Mouse (Mus musculus) lung, embryonic 14.5 days (tissue): ENCODE measurements around the gene Neurod1. TPM values are rescaled to one million over a fixed set of nuclear protein-coding genes. Genes with fewer than 3 reads are reported as not detected.

ENCODE experiments used
- ATAC-seq: fragments of 200-750 bp; cut with Nextera tagmentation; 2 replicates; pipeline ENCODE4 v1.8.0; 2017; ENCODE audit warnings: mild to moderate bottlenecking, moderate TSS enrichment, moderate library complexity; ENCODE audit not compliant: insufficient read depth
- DNase-seq: peaks from one replicate; pipeline ENCODE4 v3.0.0-alpha.2; 2015
- H3K27ac ChIP-seq: fragments of 300-500 bp; sonication (generic); 2 replicates; pipeline ENCODE4 v1.5.1; 2014; ENCODE audit warnings: low read depth, mild to moderate bottlenecking, moderate library complexity
- H3K27me3 ChIP-seq: fragments of 300-500 bp; sonication (generic); 2 replicates; pipeline ENCODE4 v1.6.1; 2014; ENCODE audit warnings: low read length, control low read depth; ENCODE audit not compliant: insufficient read depth
- H3K36me3 ChIP-seq: fragments of 300-500 bp; sonication (generic); 2 replicates; pipeline ENCODE4 v1.6.1; 2014; ENCODE audit warnings: control low read depth; ENCODE audit not compliant: insufficient read depth
- H3K4me1 ChIP-seq: fragments of 300-500 bp; sonication (generic); 2 replicates; pipeline ENCODE4 v1.6.1; 2014; ENCODE audit warnings: antibody characterized with exemption, control low read depth; ENCODE audit not compliant: insufficient read depth
- H3K4me2 ChIP-seq: fragments of 300-500 bp; sonication (generic); 2 replicates; pipeline ENCODE4 v1.6.1; 2014; ENCODE audit warnings: mild to moderate bottlenecking
- H3K4me3 ChIP-seq: fragments of 300-500 bp; sonication (generic); 2 replicates; pipeline ENCODE4 v1.5.1; 2014; ENCODE audit warnings: low read depth, low read length
- H3K9ac ChIP-seq: fragments of 300-500 bp; sonication (generic); 2 replicates; pipeline ENCODE4 v1.6.1; 2014
- H3K9me3 ChIP-seq: fragments of 300-500 bp; sonication (generic); 2 replicates; pipeline ENCODE4 v1.6.1; 2016; ENCODE audit warnings: low read depth, low read length, control low read depth
- CTCF ChIP-seq: IDR thresholded peaks from 2 replicates; pipeline ENCODE4 v1.5.1; 2016; ENCODE audit warnings: antibody characterized with exemption, low read depth
- WGBS: fragments of 180-500 bp; shearing (Covaris S2); extraction: QIAGEN DNeasy Blood & Tissue Kit; methylation state at CpG from one replicate; pipeline ENCODE4 v1.1.7; 2014; 5-methylcytosine and 5-hydroxymethylcytosine counted together
- polyA plus RNA-seq: library from polyadenylated mRNA; unstranded; fragments of >200 nt; fragmentation: Nextera tagmentation; extraction: Ambion mirVana; gene quantifications from 2 replicates; pipeline ENCODE4 v1.2.1, GENCODE M21; 2014

The Neurod1 gene
- polyA plus RNA-seq = not detected in 2 replicates

DNA sequence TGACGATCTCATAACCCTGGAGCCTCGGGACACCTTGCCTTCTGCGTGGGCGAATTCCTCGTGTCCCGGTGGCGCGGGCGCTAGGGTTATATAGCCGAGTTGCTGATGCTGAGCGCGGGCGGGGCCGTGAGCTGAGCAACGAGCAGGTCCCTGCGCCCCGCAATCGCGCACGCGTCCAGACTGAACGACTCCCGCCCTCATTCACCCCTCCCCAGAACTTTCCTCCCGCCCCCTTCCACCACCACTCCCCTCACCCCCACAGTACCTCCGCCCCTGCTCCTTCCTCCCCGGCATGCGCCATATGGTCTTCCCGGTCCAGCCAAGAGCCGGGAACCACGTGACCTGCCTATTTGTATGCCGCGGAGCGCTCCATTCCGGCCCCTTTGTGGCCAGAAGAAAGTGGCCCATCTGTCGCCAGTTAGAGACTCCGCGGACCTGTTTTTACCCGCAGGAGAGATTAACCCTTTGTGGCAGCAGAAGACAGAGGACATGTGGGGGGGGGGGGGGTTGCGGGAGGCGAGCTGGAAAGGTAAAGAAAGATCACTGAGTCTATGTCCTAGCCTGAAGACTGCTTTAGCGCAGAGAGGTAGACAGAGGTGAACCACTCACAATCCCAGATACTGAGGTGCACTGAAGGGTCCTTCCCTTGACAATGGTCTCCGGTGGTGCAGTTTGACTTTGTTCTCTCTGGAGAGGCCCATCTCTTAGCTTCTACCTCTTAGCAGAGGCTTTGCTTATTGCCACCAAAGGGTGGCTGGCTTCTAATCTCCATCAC lies at the start of gene Neurod1, which contains the start of gene Cerkl:
TSS of gene Neurod1 (minus strand) at position 177 of the 775 bp plus-strand sequence.
TSS of gene Cerkl (minus strand) at position 211 of the 775 bp plus-strand sequence.
- peak; percentile 53 for DNase-seq
- Histone ChIP-seq H3K9ac (no peak within 1 kb of the TSS), H3K36me3 (no peaks in the 10 kb centered on the region), H3K9me3 (no peaks in the 10 kb centered on the region), H3K27ac (no peak within 1 kb of the TSS), H3K4me2 (peak within 1 kb of the TSS; percentile 57), H3K4me1 (no peaks in the 10 kb centered on the region), H3K27me3 (peaks cover 71% of the 10 kb centered on the region), H3K4me3 (peak within 1 kb of the TSS; percentile 30)
- 2% methylated on average over 40 of the region's 42 CpGs for whole genome bisulfite sequencing
- no peak for TF ChIP-seq CTCF
- 0 out of 2 replicates have a peak, but pooled peaks have one; percentile 53 for ATAC-seq

- Histone ChIP-seq H3K27ac (no peak overlapping the region), H3K4me1 (no peaks in the 10 kb centered on the region), H3K4me3 (no peak overlapping the region), H3K4me2 (no peak overlapping the region), H3K9me3 (no peaks in the 10 kb centered on the region), H3K36me3 (no peaks in the 10 kb centered on the region), H3K27me3 (no peaks in the 10 kb centered on the region), H3K9ac (no peak overlapping the region)
- peak; percentile 82 for TF ChIP-seq CTCF
- WGBS = 26% methylated on average over 10 of the region's 10 CpGs
- peak; percentile 94 for DNase-seq
- ATAC-seq = peak; percentile 66; the same call in 1 of the 2 replicates
These were observed 42.6 kb upstream of the Neurod1 start for GRCm38 (mm10) chr2:79498990-79499755.

DNA sequence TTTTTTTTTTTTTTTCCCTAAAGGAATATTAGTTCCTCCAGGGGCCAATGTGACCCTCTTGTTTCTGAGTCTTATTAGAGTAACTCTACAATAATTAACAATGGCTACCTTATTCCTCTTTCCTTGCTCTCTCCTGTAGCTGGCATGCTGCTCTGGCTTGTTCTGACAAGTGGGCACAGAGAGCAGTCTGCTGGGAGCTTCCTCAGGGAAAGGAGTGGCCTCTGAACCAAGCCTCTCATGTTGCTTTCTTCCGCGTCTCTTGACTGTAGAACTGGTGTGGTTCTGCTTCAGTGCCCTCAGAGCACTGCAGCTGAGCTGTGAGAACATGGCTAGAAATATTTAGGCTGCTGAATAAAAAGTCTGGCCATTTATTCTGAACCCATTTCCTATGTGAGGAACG lies 28.6 kb upstream of the Neurod1 start:
- H3K27ac ChIP-seq = no peak overlapping the region
- 56% methylated on average over 3 of the region's 3 CpGs for WGBS
- H3K9me3 ChIP-seq = no peaks in the 10 kb centered on the region
- no peaks in the 10 kb centered on the region for H3K27me3 ChIP-seq
- no peak overlapping the region for H3K4me3 ChIP-seq
- TF ChIP-seq CTCF = no peak
- H3K36me3 ChIP-seq = no peaks in the 10 kb centered on the region
- no peak for ATAC-seq
- no peak overlapping the region for H3K9ac ChIP-seq
- H3K4me2 ChIP-seq = no peak overlapping the region
- DNase-seq = no peak
- H3K4me1 ChIP-seq = no peaks in the 10 kb centered on the region

DNA sequence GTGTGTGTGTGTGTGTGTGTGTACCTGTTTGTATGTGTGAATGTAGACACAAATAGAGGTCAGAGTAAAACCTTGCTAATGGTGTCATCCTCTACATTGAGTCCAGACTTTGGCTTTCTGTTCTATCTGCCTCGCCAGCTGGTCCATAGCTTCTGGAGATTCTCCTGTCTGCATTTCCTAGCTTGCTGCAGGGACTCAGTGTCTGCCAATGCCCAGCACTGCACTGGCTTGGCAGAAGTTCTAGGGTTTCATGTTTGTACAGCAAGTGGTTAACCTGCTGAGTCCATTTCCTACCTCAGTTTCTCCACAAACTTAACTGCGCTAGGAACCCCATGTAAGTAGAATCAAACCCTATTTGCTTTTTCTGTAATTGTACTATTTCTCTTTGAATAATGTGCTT lies 26.0 kb upstream of the Neurod1 start:
- Histone ChIP-seq H3K27me3 (no peaks in the 10 kb centered on the region), H3K36me3 (no peaks in the 10 kb centered on the region), H3K4me2 (no peak overlapping the region), H3K9ac (no peak overlapping the region), H3K4me1 (no peaks in the 10 kb centered on the region), H3K9me3 (no peaks in the 10 kb centered on the region), H3K4me3 (no peak overlapping the region), H3K27ac (no peak overlapping the region)
- ATAC-seq = no peak
- no peak for DNase-seq
- WGBS = 91% methylated on average over 2 of the region's 2 CpGs
- no peak for TF ChIP-seq CTCF

DNA sequence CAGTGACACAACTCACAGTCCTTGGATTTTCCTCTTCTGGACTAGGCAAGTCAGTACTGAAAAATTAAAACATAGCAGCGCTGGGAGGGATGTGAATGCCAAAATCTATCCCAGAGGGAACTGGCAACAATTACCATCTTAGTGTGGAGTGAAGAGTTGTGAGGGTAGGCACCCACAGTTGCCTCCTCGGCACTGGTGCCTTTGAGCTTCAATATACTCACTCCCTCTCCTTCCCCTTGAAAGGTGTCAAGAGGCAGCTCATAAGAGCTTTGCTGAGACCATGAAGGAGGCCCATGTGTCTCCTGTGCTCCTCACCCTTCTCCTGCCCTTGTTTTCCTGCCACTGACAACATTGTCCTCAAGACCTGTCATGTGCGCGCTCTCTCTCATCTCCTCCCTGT lies 5.9 kb upstream of the Neurod1 start:
- WGBS = 76% methylated on average over 4 of the region's 4 CpGs
- Histone ChIP-seq H3K9me3 (no peaks in the 10 kb centered on the region), H3K27me3 (peaks cover 32% of the 10 kb centered on the region), H3K27ac (no peak overlapping the region), H3K4me3 (no peak overlapping the region), H3K4me2 (no peak overlapping the region), H3K36me3 (no peaks in the 10 kb centered on the region), H3K9ac (no peak overlapping the region), H3K4me1 (no peaks in the 10 kb centered on the region)
- no peak for ATAC-seq
- TF ChIP-seq CTCF = no peak
- no peak for DNase-seq

GRCm38 (mm10) chr2:79461861-79462260 lies 5.3 kb upstream of the Neurod1 start:
- H3K4me3 ChIP-seq = no peak overlapping the region
- H3K4me2 ChIP-seq = no peak overlapping the region
- no peak overlapping the region for H3K9ac ChIP-seq
- H3K27ac ChIP-seq = no peak overlapping the region
- ATAC-seq (no peak), DNase-seq (no peak)
- no peaks in the 10 kb centered on the region for H3K4me1 ChIP-seq
- no peaks in the 10 kb centered on the region for H3K9me3 ChIP-seq
- 76% methylated on average over 2 of the region's 2 CpGs for WGBS
- H3K36me3 ChIP-seq = no peaks in the 10 kb centered on the region
- no peak for TF ChIP-seq CTCF
- H3K27me3 ChIP-seq = peaks cover 38% of the 10 kb centered on the region

- no peaks in the 10 kb centered on the region for H3K4me1 ChIP-seq
- ATAC-seq = no peak
- no peak overlapping the region for H3K9ac ChIP-seq
- H3K27ac ChIP-seq = no peak overlapping the region
- H3K9me3 ChIP-seq = no peaks in the 10 kb centered on the region
- WGBS = 2% methylated on average over 2 of the region's 2 CpGs
- peaks cover 50% of the 10 kb centered on the region for H3K27me3 ChIP-seq
- no peak overlapping the region for H3K4me3 ChIP-seq
- no peak for TF ChIP-seq CTCF
- no peaks in the 10 kb centered on the region for H3K36me3 ChIP-seq
- peak; percentile 82 for DNase-seq
- no peak overlapping the region for H3K4me2 ChIP-seq
These were observed 4.0 kb upstream of the Neurod1 start for GRCm38 (mm10) chr2:79460586-79460985.
